Mouse (Mus musculus) kidney, postnatal 25 days (tissue): ENCODE data around the gene Btd.
"Not testable (repeated sequence)": the region's sequence is repeated elsewhere in the genome, so short reads cannot be mapped to it uniquely, and the experiment has no call there.

Experiments
- DNase-seq, 2 experiments: peaks; one replicate each; pipeline ENCODE4 v3.0.0; 2021; ENCODE audit warnings: mixed read lengths in 2 of 2

The Btd gene

DNA sequence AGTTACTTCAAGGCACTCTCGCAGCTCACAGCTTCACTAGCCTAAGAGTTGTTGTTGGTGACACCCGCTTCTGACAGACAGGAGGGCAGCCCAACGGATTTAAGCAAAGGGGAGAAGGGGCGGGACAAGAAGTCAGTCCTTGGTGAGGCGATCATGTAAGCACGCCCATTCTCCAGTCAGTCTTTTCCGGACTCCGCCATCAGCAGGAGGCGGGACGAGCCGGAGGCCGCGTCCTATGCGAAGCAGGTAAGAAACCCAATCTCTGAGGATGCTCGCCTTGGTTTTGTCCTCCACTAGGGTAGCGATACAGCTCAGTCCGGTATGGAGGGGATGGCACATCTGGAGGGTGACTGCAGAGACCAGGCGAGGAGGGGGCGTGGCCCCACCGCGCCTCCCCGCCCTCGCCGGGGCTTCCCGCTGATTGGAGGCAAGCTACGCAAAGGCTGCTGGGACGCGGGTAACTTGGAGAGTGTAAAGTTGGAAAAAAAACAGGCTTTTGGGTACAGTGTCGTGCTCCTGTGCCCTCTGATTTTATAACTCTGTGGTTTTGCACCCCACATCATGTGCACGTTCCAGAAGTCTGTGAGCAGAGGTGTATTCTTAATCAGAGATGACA lies at the start of gene Btd, which contains the start of gene Hacl1:
Gene Btd, plus strand, starts transcription at position 139 of the 616 bp plus-strand sequence.
Gene Hacl1, minus strand, starts transcription at position 397 of the 616 bp plus-strand sequence.
- peak; percentile 92 to 96 for DNase-seq

GRCm38 (mm10) chr14:31591243-31591642 lies 49.6 kb upstream of the Btd start, which contains the start of gene Colq:
Gene Colq (minus strand): TSS chr14:31591343.
- no peak for DNase-seq

- DNase-seq, result no peak
Observed at GRCm38 (mm10) chr14:31593036-31593435, 47.8 kb upstream of the Btd start.

DNA sequence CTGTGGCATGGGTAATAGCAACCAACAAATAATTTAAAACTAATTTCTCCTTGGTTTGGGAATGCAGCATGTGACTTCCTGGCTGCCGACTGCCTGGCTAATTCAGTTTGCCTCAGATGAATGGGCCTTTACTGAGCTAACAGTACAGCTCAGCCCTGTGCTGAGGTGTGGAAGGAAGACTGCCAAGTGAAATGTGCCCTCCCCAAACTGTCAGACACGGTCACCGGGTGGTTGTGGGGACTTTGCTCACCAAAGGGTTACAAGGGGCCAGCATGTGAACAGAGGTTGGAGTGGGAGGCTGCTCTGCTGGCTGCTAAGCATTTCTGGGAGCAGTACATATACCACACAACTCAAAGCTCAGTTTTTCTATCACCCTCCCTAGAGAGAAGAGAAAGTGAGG lies 46.1 kb upstream of the Btd start:
- peak; percentile 49 to 85 for DNase-seq

DNA sequence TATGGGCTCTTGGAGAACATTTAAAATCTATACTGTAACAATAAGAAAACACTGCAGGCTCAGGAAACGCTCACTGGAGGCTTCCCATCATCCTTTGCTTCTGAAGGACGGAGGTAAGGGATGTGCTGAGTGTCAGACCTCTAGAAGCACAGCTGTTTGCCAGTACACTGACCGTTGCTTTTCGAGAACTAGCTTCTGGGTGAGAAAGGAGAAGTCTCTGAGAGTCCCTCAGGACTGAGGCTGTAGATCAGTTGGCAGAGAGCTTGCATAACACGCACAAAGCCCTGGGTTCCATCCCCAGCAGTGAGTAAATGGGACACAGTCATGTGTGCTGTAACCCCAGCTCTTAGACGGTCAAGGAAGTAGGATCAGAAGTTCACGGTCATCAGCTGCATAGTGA lies 44.4 kb upstream of the Btd start:
- DNase-seq, result no peak

- no peak for DNase-seq
Observed at GRCm38 (mm10) chr14:31597446-31597845, 43.4 kb upstream of the Btd start.

DNA sequence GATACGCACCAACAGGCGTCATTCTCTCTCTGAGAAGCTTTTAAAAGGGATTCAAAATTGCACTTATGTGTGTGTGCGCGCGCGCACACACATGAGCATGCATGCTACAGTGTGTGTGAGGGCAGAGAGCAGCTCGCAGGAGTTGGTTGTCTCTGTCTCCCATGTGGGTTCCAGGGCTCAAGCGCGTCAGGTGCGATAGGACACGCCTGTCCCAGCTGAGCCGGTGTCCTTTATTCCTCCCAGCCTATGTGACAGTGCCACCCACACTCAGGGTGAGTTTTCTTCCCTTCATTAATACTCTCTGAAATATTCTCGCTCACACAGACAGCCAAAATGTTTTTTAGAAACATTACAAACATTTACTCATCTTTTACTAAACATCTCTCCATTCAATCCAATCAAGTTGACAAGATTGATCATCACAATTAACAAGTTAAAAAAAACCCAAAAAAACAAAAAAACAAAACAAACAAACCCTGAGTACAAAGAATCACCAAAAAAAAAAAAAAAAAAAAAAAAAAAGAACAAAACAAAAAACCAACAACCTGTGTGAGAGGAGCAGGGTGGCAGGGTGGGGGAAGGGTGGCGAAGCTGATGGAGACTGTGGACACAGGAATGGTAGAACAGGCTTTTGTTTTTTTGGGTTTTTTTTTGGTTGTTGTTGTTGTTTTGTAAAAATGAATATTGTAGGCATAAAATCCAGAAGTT lies 38.8 kb upstream of the Btd start:
- no peak for DNase-seq

GRCm38 (mm10) chr14:31602616-31602979 lies 38.2 kb upstream of the Btd start:
- DNase-seq, result not testable (repeated sequence)

- peak in 1 of 2 experiments; percentile 53 for DNase-seq
Observed at GRCm38 (mm10) chr14:31604916-31605315, 35.9 kb upstream of the Btd start.

- peak in 1 of 2 experiments; percentile 20 for DNase-seq
Observed at GRCm38 (mm10) chr14:31605514-31605913, 35.3 kb upstream of the Btd start.

- DNase-seq, result no peak
Observed at GRCm38 (mm10) chr14:31611986-31612385, 28.8 kb upstream of the Btd start.

DNA sequence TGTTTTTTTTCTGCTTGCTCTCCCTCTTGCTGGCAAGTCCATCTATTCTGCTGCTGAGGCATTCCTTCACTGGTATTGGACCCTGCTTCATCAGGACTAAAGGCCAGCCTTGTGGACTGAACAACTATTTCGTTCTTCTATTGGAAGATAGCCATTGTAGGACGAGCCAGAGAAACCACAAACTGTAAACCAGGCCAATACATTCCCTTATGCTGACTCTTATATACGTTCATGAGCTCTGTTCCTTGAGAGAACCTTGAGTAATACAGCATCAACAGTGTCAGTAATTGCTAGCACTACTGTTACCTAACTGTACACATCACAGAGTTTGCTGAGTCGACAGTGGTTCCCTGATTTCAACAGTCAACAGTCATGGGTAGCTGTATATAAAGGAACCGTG lies 27.2 kb upstream of the Btd start:
- DNase-seq, result no peak

GRCm38 (mm10) chr14:31617204-31617603 lies 23.6 kb upstream of the Btd start:
- no peak for DNase-seq

- no peak for DNase-seq
Observed at GRCm38 (mm10) chr14:31617997-31618396, 22.8 kb upstream of the Btd start.

DNA sequence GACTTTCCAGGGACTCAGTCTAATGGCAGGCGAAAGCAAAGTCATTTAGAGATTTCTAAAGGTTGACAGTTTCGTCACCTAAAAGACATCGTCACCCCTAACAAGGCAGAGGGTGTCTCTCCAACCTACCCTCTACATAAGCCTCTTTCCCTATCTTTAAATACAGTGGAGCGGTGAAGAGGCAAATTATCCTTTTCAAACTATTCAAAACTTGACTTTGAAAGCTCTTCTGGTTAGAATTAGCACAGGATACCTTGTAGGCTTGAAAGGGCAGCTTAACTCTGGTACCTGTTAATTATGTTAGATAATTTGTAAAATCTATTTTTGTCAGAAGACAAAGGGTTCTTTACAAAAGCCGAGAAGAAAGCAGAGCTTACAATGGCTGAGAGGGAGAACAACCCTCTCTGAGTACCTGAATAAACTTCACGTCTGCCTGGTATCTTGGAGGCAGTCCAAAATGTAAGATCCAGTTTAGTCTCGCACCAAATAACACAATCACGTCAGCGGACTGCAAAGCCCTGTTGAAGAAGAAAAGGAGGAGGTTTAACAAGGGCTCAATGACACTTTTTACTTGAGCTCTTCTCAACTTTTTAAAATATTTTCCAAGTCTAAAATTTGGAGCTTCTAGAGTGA lies 20.1 kb upstream of the Btd start:
- DNase-seq, result no peak

GRCm38 (mm10) chr14:31622748-31623147 lies 18.1 kb upstream of the Btd start:
- DNase-seq, result no peak

- no peak for DNase-seq
Observed at GRCm38 (mm10) chr14:31630677-31631076, 10.2 kb upstream of the Btd start.

GRCm38 (mm10) chr14:31640346-31640889 lies 410 bp upstream of the Btd start, which contains the start of gene Gm49387:
Gene Gm49387 (minus strand): TSS chr14:31640878.
- DNase-seq, result peak in 1 of 2 experiments; percentile 60

DNA sequence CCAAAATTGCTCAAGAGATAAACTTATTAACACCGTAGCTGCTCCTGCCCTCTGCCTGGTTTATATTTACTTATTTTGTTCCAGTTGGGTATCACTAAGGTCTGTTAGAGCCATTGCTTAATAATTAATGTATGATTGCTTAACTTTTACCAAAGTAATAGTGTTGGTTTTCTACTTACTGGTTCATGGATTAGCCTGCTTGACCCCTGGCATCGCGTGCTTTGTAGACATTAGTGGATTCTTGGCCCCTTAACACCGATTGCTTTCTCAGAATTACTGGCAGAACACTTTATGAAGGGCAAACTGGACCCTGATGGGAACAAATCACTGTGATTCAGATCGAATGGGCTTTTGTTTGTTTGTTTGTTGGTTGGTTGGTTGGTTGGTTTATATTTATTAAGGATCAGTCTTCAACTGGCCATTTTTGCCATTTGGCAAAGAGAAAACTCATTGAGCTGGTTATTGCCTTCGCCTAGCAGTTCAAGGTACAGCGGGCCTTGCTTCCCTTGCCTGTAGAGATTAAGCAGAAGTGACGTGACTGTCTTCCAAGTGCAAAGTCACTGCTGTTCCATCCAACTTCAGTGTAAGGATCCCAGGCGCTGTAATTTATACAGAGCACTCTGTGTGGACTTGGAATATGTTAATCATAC lies 803 bp downstream of the Btd start:
- peak; percentile 76 to 89 for DNase-seq

DNA sequence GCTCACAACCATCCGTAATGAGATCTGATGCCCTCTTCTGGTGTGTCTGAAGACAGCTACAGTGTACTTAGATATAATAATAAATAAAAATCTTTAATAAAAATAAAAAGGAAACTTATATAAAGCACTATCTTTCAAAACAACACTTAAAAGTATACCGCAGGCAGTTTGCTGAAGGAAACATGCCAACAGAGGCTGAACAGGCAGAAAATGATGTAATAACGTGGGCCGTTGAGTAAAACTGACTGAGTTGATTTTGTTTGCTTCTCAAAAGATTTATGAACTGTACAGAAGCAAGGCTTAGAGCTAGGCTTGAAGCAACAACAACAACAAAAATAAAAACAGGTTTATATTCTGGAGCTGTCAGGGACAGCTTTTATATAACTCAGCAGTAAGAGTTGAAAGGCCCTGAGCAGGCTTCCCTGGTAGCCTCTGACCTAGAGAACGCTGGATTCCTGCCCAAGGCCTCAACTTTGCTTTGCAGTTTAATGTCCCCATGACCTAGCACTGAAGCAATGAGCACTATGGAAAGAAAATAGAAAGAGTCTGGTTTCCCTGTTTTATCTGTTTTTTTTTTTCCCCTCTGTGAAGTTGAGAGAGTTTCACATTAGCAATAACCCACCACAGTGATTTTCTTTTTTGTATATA lies 3.5 kb downstream of the Btd start:
- peak; percentile 87 to 89 for DNase-seq

DNA sequence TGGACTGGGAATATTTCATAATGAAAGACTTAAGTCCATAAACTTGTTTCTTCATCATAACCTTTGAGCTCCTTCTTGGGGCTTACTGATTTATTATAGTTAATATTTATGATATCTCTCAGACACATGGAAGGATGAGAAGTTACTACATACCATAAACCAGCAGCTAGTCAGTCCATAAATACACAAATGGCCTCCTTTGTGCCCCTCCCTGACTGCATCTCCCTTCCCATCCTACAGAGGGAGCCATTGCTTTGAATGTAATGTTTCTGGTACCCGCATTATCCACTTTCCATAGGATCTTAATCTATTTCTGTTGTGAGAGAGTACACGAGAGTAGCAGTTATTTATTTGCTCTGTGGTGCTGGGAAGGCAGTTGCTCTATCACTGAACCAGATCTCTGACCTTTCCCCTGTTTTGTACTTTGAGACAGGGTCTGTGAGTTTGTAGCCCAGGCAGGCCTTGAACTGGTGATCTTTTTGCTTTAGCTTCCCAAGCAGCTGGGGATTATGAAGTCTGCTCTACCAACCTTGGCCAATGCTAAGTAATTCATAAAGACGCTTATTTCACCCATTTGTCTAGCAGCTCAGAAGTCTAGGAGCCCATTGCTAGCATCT lies 4.2 kb downstream of the Btd start:
- DNase-seq, result no peak

GRCm38 (mm10) chr14:31645920-31646319 lies 5.1 kb downstream of the Btd start:
- no peak for DNase-seq
